Mouse (Mus musculus) kidney, embryonic 16.5 days (tissue): ENCODE results near the gene Rbm44. TPM values are rescaled to one million over a fixed set of nuclear protein-coding genes. Genes with fewer than 3 reads are reported as not detected.

ENCODE experiments used
- ATAC-seq: fragments of 200-750 bp; cut with Nextera tagmentation; 2 replicates; pipeline ENCODE4 v1.8.0; 2017; ENCODE audit warnings: moderate TSS enrichment; ENCODE audit not compliant: low FRiP score, low TSS enrichment
- H3K27ac ChIP-seq: fragments of 300-500 bp; sonication (generic); 2 replicates; pipeline ENCODE4 v1.5.1; 2014; ENCODE audit warnings: low read length
- H3K27me3 ChIP-seq: fragments of 300-500 bp; sonication (generic); 2 replicates; pipeline ENCODE4 v1.6.1; 2014; ENCODE audit warnings: low read length, control low read depth, mixed read lengths; ENCODE audit not compliant: insufficient read depth
- H3K36me3 ChIP-seq: fragments of 300-500 bp; sonication (generic); 2 replicates; pipeline ENCODE4 v1.6.1; 2014; ENCODE audit warnings: low read length, control low read depth, mixed read lengths; ENCODE audit not compliant: insufficient read depth
- H3K4me1 ChIP-seq: fragments of 300-500 bp; sonication (generic); 2 replicates; pipeline ENCODE4 v1.6.1; 2014; ENCODE audit warnings: low read length, control low read depth, mixed read lengths; ENCODE audit not compliant: insufficient read depth
- H3K4me2 ChIP-seq: fragments of 300-500 bp; sonication (generic); replicated peaks from 2 replicates; pipeline ENCODE4 v1.6.1; 2014; ENCODE audit warnings: low read depth, low read length
- H3K4me3 ChIP-seq: fragments of 300-500 bp; sonication (generic); 2 replicates; pipeline ENCODE4 v1.5.1; 2014; ENCODE audit warnings: mild to moderate bottlenecking, low read length
- H3K9ac ChIP-seq: fragments of 300-500 bp; sonication (generic); replicated peaks from 2 replicates; pipeline ENCODE4 v1.6.1; 2014; ENCODE audit warnings: low read length
- H3K9me3 ChIP-seq: fragments of 300-500 bp; sonication (generic); 2 replicates; pipeline ENCODE4 v1.6.1; 2016; ENCODE audit warnings: low read length, control low read depth
- WGBS: fragments of 180-500 bp; shearing (Covaris S2); extraction: QIAGEN DNeasy Blood & Tissue Kit; methylation state at CpG from one replicate; pipeline ENCODE4 v1.1.7; 2014; 5-methylcytosine and 5-hydroxymethylcytosine counted together
- polyA plus RNA-seq: library from polyadenylated mRNA; unstranded; fragments of >200 nt; fragmentation: Nextera tagmentation; extraction: Ambion mirVana; gene quantifications from 2 replicates; pipeline ENCODE4 v1.2.1, GENCODE M21; 2015

The Rbm44 gene
- polyA plus RNA-seq, 1 experiment from 2014 or later = 0.50 TPM

DNA sequence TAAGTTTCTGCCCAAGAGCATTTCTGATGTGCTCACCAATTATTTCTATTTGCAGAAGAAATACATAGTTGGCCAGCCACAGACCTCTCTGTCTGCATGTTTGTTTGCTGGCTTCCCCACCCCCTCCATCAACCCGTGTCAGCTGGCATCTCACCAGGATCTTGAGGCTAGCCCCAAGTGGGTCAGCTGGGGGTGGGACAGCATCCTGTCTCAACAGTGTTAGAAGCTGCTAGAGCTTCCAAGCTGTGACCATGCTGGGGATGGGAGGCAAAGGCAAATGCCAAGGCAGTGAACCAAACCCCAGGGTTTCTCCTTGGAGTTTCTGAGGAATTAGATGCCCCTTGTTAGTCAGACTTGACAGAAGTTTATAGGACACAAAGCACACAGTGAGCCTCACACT lies 71.1 kb downstream of the Rbm44 start:
- no peak overlapping the region for H3K4me2 ChIP-seq
- no peaks in the 10 kb centered on the region for H3K4me1 ChIP-seq
- no peak for ATAC-seq
- no peaks in the 10 kb centered on the region for H3K36me3 ChIP-seq
- H3K9me3 ChIP-seq = no peaks in the 10 kb centered on the region
- no peak overlapping the region for H3K27ac ChIP-seq
- no peak overlapping the region for H3K4me3 ChIP-seq
- 48% methylated on average over 1 of the region's 1 CpGs for WGBS
- H3K27me3 ChIP-seq = no peaks in the 10 kb centered on the region
- H3K9ac ChIP-seq = no peak overlapping the region

- 49% methylated on average over 10 of the region's 10 CpGs for WGBS
These were observed 71.8 kb downstream of the Rbm44 start for GRCm38 (mm10) chr1:91216504-91217267.

DNA sequence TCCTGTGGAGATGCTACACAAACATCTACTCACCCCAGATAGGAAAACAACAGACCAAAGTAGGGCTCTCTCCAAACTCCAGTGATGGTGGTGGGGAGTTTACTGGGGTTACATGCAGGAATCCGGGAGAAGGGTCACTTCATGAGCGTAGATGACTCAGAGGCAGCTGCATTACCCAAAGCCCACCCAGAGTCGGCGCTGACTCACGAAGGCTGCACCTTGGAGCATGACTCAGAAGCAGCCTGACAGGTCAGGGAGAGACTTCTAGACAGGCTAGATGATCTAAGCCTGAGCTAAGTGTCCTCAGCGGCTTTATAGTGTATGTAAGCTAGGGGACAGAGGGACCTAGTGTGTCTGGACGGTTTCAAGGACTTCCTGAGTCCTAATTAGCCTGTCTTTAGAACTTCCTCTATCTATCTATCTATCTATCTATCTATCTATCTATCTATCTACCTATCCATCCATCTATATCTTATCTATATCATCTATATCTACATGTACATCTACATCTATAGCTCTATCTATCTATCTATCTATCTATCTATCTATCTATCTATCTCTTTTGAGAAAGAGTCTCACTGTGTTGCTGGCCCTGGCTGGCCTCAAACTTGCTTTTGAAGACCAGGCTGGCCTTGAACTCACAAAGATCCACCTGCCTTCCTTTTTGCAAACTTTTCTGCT lies 74.9 kb downstream of the Rbm44 start:
- Histone ChIP-seq H3K27ac (no peak overlapping the region), H3K4me2 (no peak overlapping the region), H3K36me3 (no peaks in the 10 kb centered on the region), H3K4me1 (no peaks in the 10 kb centered on the region), H3K9me3 (no peaks in the 10 kb centered on the region), H3K4me3 (no peak overlapping the region), H3K27me3 (no peaks in the 10 kb centered on the region), H3K9ac (no peak overlapping the region)
- ATAC-seq = no peak
- 85% methylated on average over 7 of the region's 7 CpGs for WGBS

More at GRCm38 (mm10) chr1:91216504-91217267, 71.8 kb downstream of the Rbm44 start:
- H3K27me3 ChIP-seq = no peaks in the 10 kb centered on the region
- no peaks in the 10 kb centered on the region for H3K36me3 ChIP-seq
- no peaks in the 10 kb centered on the region for H3K9me3 ChIP-seq
- no peak overlapping the region for H3K4me2 ChIP-seq
- no peak overlapping the region for H3K9ac ChIP-seq
- ATAC-seq = no peak
- no peak overlapping the region for H3K4me3 ChIP-seq
- no peak overlapping the region for H3K27ac ChIP-seq
- H3K4me1 ChIP-seq = no peaks in the 10 kb centered on the region

DNA sequence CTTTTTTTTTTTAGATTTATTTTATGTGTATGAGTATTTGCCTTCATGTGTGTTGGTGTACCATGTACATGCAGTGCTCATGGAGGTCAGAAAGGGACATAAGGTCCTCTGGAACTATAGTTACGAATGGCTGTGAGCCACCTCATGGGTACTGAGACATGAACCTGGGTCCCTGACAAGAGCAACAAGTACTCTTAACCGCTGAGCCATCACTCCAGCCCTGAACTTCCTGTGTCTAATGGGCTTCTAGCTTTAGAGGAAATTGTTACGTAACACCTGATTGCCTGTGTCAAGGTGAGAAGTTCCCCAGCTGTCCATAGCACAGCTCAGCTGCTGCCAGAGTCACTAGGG lies 75.4 kb downstream of the Rbm44 start:
- WGBS = 70% methylated on average over 3 of the region's 3 CpGs
- H3K36me3 ChIP-seq = no peaks in the 10 kb centered on the region
- H3K9ac ChIP-seq = no peak overlapping the region
- H3K27ac ChIP-seq = no peak overlapping the region
- ATAC-seq = no peak
- no peaks in the 10 kb centered on the region for H3K9me3 ChIP-seq
- H3K27me3 ChIP-seq = no peaks in the 10 kb centered on the region
- no peaks in the 10 kb centered on the region for H3K4me1 ChIP-seq
- H3K4me3 ChIP-seq = no peak overlapping the region
- H3K4me2 ChIP-seq = no peak overlapping the region

Other genes starting within 250 kb of the Rbm44 start
- gene Mlph, start 230.0 kb upstream of the Rbm44 start, polyA plus RNA-seq = 0.26 and 0.82 TPM in 2 replicates
- gene Prlh, start 192.0 kb upstream of the Rbm44 start, polyA plus RNA-seq = not detected in 2 replicates
- gene Rab17, start 175.4 kb upstream of the Rbm44 start, polyA plus RNA-seq = 10.8 and 12.0 TPM in 2 replicates
- 45.9 and 50.8 TPM in 2 replicates for gene Lrrfip1, start 146.4 kb upstream of the Rbm44 start, polyA plus RNA-seq
- 1.3 and 2.2 TPM in 2 replicates for gene Ramp1, start 34.7 kb downstream of the Rbm44 start, polyA plus RNA-seq
- gene Ube2f, start 105.2 kb downstream of the Rbm44 start, polyA plus RNA-seq = 71.7 and 74.9 TPM in 2 replicates
- 29.7 and 33.2 TPM in 2 replicates for gene Scly, start 153.2 kb downstream of the Rbm44 start, polyA plus RNA-seq
- 0.03 and 0.04 TPM in 2 replicates for gene Espnl, start 177.0 kb downstream of the Rbm44 start, polyA plus RNA-seq
- gene Klhl30, start 205.9 kb downstream of the Rbm44 start, polyA plus RNA-seq = 0.29 and 0.39 TPM in 2 replicates
- 2.0 and 2.2 TPM in 2 replicates for gene Erfe, start 221.3 kb downstream of the Rbm44 start, polyA plus RNA-seq